Mouse (Mus musculus): Measurements from ENCODE around the gene Tysnd1. TPM values are rescaled to one million over a fixed set of nuclear protein-coding genes. Genes with fewer than 3 reads are reported as not detected.

The Tysnd1 gene
- polyA plus RNA-seq (2017; shearing (Covaris generic)), result 2.6 TPM

DNA sequence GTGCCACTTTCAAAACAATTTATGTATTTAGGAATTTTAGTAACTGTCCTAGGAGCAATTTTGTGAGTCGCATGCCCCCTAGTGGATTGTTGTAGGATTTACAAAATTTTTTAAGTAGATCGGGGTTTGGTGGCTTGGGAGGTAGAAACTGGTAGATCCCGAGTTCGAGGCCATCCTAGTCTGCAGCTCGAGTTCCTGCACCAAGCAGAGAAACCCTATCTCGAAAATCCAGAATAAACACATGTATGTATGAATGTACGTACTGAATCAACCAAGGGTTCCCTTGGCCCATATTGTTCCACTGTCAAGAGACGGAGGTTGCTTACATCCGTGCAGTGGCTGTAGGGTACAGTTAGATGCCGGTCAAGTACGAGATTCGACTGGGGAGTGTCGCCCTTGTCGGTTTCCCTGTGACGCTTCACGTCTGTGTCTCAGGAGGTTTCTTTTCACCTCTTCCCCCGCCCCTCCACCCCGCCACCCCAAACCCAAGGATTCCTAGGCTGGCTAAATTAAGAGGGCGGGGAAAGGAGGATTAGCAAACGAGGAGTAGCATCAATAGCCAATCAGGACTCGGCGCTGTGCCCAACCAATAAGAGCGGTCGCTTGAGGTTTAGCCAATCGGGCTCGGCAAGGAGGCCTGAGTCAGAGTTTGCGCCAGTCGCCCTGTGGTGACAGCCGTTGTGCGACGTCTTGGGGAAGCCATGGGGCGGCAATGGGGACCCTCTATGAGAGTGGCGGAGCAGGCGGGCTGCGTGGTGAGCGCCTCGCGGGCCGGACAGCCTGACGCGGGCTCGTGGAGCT is at the start of gene Tysnd1:
Tysnd1 (plus strand) TSS at position 645 of the 801 bp plus-strand sequence.

DNA sequence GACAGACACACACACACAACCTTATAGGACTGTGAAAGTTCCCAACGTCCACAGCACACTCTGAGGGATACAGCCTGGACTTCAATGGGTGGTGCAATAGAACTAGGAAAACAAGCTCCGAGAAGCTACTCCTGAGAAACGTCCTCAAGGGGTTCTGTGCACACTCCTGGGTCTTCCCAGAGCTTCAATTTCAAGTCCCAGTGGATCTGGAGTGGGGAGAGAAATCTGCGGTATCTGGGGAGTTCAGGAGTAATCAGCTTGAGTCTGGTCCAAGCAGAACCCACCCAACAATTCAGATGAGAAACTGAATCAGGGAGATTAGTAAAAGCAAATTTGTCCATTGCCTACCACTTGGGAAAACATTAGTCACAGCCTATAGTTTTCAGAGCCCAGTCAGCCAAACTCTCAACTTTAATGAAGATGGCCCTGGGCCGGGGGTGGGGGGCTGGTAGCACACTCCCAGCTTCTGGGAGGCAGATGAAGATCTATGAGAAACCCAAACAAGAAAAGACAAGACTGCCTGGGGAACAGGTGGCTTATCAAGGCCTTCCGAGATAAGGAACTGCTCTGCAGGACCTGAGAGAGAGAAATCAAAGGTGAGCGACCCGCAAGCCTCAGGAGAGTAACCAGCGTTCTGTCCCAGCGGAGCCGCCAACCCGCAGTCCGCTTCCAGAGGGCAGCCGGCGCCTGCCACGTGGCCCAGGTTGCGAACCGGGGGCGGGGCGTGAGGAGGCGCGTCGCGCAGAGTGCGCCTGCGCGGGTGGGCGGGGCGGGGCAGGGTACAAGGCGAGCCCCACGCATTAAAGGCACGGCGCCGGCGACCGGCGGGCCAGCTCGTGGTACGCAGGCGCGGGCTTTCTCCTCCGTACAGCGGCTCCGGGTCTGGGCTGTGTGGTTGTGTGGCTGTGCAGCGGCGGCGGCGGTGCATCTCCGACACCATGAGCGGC is 47.3 kb upstream of the Tysnd1 start, which contains the start of gene Ppa1:
Ppa1 (plus strand) TSS at position 763 of the 947 bp plus-strand sequence.

DNA sequence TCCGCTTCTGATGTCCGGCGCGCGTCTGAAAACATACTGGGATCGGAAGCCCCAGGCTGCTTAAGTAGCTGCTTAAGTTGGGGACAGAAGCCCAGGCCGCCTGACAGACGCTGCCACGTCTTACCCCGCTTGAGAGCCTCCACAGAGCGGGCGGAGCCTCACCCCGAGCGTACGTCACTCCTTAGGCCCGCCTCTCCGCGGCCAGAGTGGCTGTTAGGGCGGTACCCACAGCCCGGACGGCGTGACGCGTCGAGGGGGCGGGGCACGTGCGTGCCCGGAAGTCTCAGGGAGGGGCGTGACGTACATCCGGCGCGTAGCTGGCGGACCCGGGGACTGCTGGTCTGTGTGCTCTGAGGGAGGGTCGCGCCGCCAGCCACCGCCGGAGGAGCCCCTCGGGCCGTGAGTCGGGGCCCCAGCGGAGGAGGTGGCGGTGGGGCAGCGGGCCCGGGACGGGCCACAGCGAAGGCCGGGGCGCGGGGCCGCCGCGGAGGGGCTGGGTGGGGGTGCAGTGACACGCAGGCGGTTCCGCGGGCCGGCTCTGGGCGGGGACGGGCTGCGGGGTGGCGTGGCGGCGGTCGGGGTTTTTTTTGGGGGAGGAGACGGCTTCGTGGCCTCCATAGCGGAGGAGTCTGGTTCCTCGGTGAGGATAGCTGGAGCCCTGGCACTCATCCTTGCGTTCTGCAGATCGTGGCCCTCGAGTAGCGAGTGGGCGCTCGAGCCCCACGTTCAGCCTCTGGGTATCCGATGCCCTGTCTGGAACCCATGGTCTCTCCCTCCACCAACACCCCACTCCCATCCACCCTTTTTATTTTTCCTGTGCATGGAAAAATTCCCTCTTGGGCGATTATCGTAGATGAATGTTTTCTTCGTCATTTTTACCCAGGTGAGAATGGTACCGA is 15.1 kb upstream of the Tysnd1 start, which contains the start of gene Sar1a:
Sar1a (plus strand) TSS at position 285 of the 899 bp plus-strand sequence.

DNA sequence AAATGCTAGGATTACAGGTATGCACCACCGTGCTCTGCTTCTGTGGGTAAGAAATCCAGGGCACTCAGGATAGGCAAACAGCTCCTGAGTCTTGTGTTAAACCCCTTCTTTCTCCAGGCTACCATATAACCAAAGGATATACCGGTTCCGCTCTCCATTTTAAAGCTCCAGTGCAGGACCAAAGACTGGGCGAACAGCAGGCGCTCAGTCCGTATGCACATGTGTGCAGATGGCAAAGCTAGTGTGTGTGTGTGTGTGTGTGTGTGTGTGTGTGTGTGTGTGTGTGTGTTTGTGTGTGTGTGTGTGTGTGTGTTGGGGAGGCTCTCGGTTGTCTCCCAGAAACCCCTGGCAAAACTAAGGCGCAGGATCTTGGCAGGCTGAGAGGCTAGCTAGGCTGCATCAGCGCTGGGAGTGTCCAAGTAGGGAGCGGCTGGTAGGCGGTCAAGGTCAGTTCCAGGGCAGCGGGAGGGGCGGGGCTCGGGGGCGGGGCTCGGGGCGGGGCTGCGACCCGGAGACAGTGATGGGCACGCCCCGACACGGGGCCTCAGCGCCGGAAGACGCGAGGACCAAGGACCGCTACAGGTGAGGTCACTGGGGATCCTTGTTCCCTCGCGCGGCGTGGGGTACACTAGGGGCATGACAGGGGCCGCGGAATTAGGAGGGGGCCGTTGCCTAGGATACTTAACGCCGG is 19.6 kb downstream of the Tysnd1 start, which contains the start of gene Aifm2:
Aifm2 (plus strand) TSS at position 493 of the 691 bp plus-strand sequence.

Other genes starting within 250 kb of the Tysnd1 start
- gene Eif4ebp2, start 242.9 kb upstream of the Tysnd1 start, polyA plus RNA-seq (2017; shearing (Covaris generic)), result 7.8 TPM
- 11.1 TPM for gene Lrrc20, start 219.7 kb upstream of the Tysnd1 start, polyA plus RNA-seq (2017; shearing (Covaris generic))
- not detected for gene Npffr1, start 100.0 kb upstream of the Tysnd1 start, polyA plus RNA-seq (2017; shearing (Covaris generic))
- 74.4 TPM for gene Ppa1, start 47.0 kb upstream of the Tysnd1 start, polyA plus RNA-seq (2017; shearing (Covaris generic))
- 163 TPM for gene Sar1a, start 15.2 kb upstream of the Tysnd1 start, polyA plus RNA-seq (2017; shearing (Covaris generic))
- 7.6 TPM for gene Aifm2, start 19.7 kb downstream of the Tysnd1 start, polyA plus RNA-seq (2017; shearing (Covaris generic))
- 0.22 TPM for gene H2afy2, start 88.6 kb downstream of the Tysnd1 start, polyA plus RNA-seq (2017; shearing (Covaris generic))

Measured in inflammation-experienced regulatory T-cells, adult 16 weeks (primary cell).